Mouse (Mus musculus) B cell, adult (primary cell): ENCODE measurements around the gene Zfp869. TPM values are rescaled to one million over a fixed set of nuclear protein-coding genes. Genes with fewer than 3 reads are reported as not detected.

Experiments used
- total RNA-seq: library from RNA; stranded (reverse); gene quantifications from 4 replicates; pipeline ENCODE4 v1.2.4, GENCODE M21; 2023; ENCODE audit not compliant: inconsistent age

Gene Zfp869
- total RNA-seq: 89.5 to 96.5 TPM (median 91.0 TPM) in 4 replicates

GRCm38 (mm10) chr8:69710624-69711023 lies at the start of gene Zfp869:
TSS of gene Zfp869 (minus strand) at chr8:69710724.

GRCm38 (mm10) chr8:69749544-69750454 lies 39.3 kb upstream of the Zfp869 start, which contains the start of gene Zfp963:
TSS of gene Zfp963 (minus strand) at chr8:69749970.

Other genes with a start within 250 kb of the Zfp869 start
- gene Gm7697, start 187.7 kb downstream of the Zfp869 start, total RNA-seq: not detected in 4 replicates
- gene Zfp868, start 85.2 kb downstream of the Zfp869 start, total RNA-seq: 77.0 to 83.9 TPM (median 80.3 TPM) in 4 replicates
- gene Zfp964, start 56.2 kb downstream of the Zfp869 start, total RNA-seq: 0.78 to 1.8 TPM (median 1.2 TPM) in 4 replicates
- gene Zfp963, start 39.2 kb upstream of the Zfp869 start, total RNA-seq: 3.4 to 4.0 TPM (median 3.8 TPM) in 4 replicates
- gene Gm20422, start 64.2 kb upstream of the Zfp869 start, total RNA-seq: 1.4 to 2.4 TPM (median 2.1 TPM) in 3 of 4 replicates, not detected in the other
- 56.8 to 65.3 TPM (median 58.0 TPM) in 4 replicates for gene Atp13a1, start 80.4 kb upstream of the Zfp869 start, total RNA-seq
- 20.5 to 23.7 TPM (median 21.3 TPM) in 4 replicates for gene Zfp866, start 80.5 kb upstream of the Zfp869 start, total RNA-seq
- 407 to 426 TPM (median 414 TPM) in 4 replicates for gene Gmip, start 98.0 kb upstream of the Zfp869 start, total RNA-seq
- 6.2 to 7.4 TPM (median 6.7 TPM) in 4 replicates for gene Lpar2, start 111.7 kb upstream of the Zfp869 start, total RNA-seq
- 6.1 to 8.6 TPM (median 7.4 TPM) in 4 replicates for gene Pbx4, start 121.8 kb upstream of the Zfp869 start, total RNA-seq
- 0.16 TPM in 1 of 4 replicates, not detected in the others for gene Cilp2, start 177.0 kb upstream of the Zfp869 start, total RNA-seq
- 0.67 to 1.2 TPM (median 0.78 TPM) in 4 replicates for gene Tssk6, start 191.5 kb upstream of the Zfp869 start, total RNA-seq
- 46.3 to 55.9 TPM (median 52.5 TPM) in 4 replicates for gene Ndufa13, start 191.8 kb upstream of the Zfp869 start, total RNA-seq
- 2.5 to 3.1 TPM in 2 of 4 replicates, not detected in the others for gene Yjefn3, start 192.0 kb upstream of the Zfp869 start, total RNA-seq